Mouse (Mus musculus) ovary, postnatal 10 days (tissue): Measurements from ENCODE around the gene Tlr12.
"Not testable (repeated sequence)": the region's sequence is repeated elsewhere in the genome, so short reads cannot be mapped to it uniquely, and the experiment has no call there.

Source experiments
- DNase-seq: peaks from one replicate; pipeline ENCODE4 v3.0.0; 2022; ENCODE audit warnings: low spot score

Gene Tlr12

DNA sequence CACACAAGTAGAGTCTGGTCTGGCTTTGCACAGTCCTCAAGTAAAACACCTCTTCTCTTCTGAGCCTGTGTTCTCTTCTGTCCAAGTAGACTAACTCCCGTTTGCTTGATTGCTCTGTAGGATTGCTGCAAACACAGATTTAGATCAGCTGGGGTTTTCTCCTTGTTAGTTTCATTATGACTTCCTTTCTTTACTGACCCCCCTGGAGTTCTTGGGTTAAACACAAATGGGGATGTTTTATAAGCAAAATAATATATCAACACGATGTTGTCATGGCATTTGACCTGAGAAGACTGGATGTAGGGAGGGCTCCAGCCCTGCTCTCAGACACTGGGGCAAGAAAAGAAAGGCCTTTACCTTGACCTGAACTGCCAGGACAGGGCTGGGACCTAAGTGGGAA is 544 bp upstream of the Tlr12 start:
- DNase-seq = no peak

DNA sequence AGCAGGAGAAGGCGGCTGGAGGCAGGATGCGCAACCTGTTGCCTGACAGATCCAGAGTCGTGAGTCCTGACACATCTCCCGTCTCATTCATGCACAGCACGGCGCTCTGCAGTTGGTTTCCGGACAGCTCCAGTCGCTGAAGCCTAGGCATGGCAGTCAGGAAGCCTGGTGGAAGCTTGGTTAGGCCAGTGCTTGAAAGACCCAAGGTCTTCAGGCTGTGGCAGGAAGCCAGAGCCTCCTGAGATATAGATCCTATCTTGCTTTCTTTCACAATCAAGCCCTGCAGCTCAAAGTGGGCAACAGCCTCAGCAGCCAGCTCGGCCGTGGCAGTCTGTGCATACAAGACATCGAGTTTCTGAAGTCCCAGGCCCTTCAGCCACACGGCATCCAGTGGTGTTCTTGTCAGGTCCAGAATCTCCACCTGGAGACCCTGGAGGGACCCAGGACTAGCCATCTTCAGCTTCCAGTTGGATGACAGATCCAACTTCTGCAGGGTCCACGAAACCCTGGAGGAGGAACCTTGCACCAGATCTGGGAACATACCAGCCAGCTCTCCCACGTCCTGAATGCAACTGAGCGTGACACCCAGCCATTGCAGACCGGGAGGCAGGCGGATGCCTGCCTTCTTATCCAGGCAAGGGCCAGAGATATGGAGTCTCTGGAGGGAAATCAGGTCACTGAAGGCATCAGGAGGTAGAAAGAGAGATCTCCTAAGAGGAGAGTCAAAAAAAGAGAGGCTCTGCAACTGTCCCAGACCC is 877 bp downstream of the Tlr12 start:
- DNase-seq = no peak

DNA sequence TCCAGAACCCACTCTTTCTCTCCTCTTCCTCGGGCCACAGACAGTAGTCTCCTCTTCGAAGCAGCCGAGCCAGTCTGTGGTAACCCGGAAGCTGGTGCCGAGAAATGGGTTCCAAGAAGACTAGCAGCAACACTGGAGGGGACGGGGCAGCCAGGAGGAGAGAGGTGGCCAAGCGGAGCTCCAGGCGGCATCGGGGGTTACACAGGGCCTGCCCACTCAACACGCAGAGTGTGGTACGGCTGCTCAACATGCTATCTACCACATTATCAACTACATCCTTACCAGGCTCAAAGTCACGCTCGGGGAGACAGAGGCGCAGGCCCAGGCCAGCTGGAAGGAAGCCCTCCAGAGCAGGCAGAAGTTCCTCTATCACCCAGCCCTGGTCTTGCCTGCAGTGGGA is 2.7 kb downstream of the Tlr12 start:
- DNase-seq = no peak

DNA sequence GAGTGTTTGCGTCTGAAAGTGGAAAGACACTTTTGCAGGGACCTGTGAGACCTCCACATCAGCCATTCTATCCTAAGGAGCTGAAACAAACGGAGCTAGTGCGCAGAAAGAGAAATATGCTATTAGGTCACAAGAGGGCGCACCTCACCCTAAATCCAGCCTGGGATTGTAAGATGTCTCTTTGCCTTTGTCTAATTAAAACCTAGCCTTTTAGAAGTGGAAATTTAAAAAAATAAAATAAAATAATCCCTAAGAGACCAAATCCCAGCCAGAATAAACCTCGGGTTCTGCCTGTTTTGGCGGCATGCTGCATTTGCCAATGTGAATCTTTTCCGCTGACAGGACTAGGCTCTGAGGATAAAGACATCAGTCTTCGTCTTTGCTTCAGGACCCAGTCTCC is 5.1 kb downstream of the Tlr12 start:
- DNase-seq = no peak

DNA sequence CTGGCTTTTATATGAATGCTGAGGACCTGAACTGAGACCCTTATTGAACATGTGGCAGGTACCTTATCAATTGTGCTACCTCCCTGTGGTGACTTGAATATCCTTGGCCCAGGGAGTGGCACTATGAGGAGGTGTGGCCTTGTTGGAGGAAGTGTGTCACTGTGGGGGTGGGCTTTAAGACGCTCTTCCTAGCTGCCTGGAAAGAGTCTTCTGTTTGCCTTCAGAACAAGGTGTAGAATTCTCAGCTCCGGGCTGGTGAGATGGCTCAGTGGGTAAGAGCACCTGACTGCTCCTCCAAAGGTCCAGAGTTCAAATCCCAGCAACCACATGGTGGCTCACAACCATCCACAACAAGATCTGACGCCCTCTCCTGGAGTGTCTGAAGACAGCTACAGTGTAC is 6.7 kb downstream of the Tlr12 start:
- DNase-seq = not testable (repeated sequence)

DNA sequence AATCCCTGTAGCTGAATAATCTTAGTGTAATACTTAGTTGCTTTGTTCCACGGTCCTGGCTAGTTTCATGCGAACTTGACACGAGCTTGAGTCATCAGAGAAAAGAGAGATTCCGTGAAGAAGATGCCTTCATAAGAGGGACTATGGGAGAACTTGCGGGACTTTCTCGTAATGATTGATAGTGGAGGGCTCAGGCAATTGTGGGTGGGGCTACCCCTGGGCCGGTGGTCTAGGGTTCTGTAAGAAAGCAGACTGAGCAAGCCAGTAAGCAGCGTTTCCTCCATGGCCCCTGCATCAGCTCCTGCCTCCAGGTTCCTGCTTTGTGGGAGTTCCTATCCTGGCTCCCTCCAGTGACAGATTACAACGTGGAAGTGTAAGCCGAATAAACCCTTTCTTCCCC is 7.7 kb downstream of the Tlr12 start:
- DNase-seq = no peak

DNA sequence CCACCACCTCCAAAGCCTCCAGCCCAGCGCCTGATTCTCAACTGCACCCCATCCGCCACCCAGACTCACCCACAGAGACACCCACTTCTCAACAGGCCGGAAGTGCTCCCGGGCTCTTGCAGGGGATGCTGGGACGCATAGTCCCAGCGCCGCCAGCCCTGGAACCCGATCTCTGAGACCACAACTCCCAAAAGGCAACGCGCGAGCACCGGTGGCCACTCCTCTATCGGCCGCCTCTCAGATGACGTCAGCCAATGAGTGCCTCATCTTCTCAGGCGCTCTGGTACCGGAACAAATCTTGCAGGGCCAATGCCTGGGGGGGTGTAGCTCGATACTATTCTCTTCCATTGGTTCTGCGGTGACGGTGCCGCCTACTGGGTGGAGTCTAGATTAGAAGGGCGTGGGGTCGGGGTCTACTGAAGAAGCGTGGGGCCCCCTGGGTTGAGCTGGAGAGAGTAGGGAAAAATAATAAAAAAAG is 8.5 kb downstream of the Tlr12 start, which contains the start of gene Zscan20:
Zscan20 (minus strand) TSS at position 174 of the 478 bp plus-strand sequence.
- DNase-seq = peak; percentile 58

DNA sequence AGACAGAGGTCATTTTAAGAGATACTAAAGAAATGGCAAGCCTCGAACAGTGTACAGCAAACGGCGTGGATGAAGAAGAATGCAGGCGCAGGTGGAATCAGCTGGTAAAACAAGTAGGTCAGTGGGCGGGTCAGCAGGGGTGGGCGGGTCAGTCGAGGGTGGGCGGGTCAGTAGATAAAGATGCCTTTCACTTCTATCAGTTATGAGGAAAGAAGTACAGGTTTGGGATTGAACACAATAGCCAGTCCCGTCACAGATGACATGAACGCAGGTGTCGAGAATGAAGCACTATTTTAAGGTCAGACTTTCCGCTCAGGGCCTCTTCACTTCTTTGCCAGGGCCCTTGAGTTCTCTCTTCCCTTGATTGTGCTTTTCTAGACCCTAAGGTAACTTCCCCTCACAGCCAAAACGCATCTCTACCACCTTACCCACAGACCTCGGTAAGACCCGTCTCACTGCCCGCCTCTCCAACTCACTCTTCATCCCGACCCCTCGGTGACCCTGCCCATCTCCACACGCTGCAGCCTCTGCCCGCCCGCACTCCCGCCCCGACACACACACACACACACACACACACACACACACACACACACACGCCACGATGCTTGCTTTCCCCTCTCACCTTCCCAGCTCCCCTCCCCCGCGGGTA is 9.0 kb downstream of the Tlr12 start:
- DNase-seq = no peak

DNA sequence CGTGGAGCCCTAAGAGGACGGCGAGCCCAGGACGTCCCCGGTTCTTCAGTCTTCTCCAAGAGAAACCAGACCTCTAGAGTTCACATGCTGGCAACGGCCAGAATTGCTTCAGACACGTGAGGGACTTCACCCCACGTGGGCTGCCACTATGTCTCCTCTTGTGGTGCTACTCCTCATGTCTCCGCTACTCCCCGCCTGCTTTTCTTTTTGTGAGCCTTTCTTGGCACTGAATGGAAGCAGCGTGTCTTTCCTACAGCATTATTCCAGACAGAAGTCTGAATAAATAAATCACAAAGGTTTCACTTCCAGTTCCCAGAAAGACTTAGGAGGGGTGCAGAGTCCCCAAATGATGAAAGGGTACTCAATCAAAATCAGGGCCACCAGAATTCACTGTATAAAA is 10.8 kb downstream of the Tlr12 start:
- no peak for DNase-seq

DNA sequence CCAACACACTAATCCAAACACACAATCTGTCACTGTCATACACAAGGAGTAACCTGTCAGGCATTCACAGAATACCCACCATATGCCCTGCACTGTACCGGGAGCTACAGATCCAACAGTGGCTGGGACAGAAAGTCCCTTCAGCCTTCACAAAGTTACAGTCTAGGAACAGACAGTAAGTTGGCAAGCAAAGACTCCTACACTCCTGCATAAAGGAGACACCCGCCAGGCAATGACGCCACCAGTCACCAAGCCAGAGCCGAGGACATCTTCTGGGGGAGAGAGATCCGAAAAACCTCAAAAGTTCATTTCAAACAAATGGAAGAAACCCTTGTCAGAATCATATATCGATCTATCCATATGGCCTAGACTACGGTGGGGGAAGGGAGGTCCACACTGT is 11.8 kb downstream of the Tlr12 start:
- no peak for DNase-seq

DNA sequence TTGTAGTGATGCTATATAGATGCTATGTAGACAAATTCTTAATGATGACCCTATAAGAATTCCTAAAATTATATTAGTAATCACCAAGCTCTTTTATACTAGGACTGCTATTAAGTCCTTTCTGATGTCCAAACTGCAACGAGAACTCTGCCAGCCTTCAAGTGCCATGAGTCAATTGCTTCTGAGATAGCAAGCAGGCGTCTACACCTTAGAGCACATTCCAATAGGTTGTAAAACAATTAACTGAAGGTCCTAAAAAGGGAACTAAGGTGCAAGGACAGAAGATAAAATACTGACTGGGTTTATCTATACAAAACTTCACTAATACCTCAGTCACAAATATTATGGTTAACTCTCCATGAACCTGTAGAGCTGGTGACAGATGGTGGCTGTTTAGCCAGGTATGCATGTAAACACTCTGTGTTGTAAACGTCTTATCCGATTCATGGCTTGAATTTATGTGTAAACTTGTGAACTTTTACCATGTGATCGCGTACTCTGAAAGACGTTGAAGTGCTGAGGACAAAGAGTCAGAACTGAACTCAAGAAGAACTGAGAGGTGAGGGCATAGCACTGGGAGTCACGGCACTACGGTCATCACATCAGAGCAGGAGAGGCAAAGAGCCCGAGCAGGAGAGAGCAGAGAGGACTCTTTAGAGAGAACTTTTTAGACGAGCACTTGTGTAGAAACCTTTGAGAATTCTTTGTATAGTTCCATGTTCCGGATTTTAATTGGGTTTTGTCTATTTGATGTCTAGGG is 20.4 kb downstream of the Tlr12 start:
- DNase-seq = no peak

DNA sequence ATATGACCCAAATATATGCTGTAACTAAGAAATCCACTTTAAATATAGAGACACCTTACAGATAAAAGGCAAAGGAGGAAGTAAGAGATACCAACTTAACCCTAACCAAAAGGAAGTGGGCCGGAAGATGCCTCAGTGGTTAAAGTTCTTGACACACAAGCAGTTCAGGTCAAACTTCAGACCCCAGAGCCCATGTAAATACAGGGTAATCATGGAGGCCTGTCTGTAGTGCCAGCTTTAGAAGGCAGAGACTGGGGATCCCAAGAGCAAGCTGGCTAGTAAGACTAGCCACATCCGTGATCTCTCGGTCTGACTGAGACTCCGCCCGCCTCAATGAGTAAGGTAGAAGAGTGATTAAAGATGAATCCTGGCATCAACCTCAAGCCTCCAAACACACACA is 24.4 kb downstream of the Tlr12 start:
- DNase-seq = no peak

DNA sequence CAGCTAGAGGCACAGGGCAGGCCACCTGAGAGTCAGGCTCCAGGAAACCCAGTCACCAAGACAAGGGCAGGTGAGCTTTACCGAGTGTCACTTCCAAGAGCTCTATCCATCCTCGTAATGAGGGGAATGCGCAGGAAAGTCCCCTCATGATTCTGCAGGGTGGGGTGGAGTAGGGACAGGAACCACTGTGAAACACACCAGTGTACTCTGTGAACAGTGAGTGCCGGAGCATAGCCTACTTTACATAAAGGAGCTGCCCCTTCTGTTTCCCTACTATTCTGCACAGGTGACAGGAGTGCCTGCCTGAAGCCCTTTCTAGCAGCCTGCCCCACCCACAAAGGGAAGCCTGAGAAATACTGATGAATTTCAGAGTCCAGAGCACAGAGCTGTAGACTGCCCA is 25.1 kb downstream of the Tlr12 start:
- DNase-seq = no peak

DNA sequence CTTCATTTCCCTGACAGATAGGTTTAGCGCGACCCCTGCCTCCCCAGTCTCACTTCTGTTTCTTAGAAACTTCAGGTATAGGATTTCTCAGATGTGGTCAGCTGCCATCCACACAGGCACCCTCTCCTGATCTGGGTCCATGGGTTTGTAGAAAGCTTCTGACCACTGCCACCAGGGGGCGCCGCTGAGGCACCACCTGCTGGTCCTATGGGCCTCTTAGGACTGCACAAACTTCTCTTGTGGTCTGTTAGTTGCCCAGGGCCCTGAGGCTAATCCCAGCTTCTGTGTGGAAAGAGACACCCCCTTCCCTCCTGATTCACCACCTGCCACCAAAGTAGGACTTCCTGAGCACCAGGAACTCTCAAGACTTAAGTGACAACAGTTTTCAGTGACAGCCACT is 39.2 kb downstream of the Tlr12 start:
- no peak for DNase-seq

DNA sequence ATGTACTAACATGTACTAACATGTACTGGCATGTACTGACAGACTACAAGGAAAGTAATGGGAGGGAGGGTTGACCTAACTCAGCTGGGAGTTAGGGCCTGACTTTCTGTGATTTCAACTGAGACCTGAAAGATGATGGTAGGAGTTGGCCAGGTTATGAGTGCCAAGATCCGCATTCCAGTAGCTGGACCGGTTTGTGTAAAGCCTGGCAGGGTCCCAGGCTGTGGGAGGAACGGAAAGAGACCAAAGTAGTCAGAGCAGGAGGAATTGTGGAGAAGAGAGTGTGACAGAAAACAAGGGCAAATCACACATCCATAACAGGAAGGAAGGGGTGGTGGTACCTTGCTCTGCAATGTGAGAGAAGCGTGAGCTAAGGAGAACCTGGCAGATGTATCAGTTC is 42.6 kb downstream of the Tlr12 start:
- DNase-seq = peak; percentile 8
